Mouse (Mus musculus) layer of hippocampus, adult 9-11 months (tissue): ENCODE data around the gene Clstn1.

ENCODE experiments used
- DNase-seq: peaks from one replicate; pipeline ENCODE4 v3.0.0; 2022

Clstn1 gene

DNA sequence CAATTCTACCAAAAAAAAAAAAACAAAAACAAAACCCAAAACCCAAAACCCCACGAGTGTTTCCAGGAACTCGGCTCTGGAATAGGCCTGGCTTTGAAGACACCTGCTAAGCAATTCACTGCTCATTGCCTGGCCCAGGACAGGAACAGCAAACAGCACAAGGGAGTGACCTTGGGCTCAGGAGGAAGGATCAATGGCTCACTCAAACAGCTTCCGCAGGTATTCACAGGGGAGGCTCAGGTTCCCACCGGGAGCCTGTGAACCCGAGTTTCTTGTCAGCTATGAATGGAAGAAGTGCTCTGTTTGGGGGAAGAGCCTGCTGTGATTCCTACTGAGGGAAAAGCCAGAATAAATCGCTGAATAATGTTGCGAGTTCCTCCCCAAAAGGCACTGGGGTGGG lies 97.6 kb downstream of the Clstn1 start:
- no peak for DNase-seq

DNA sequence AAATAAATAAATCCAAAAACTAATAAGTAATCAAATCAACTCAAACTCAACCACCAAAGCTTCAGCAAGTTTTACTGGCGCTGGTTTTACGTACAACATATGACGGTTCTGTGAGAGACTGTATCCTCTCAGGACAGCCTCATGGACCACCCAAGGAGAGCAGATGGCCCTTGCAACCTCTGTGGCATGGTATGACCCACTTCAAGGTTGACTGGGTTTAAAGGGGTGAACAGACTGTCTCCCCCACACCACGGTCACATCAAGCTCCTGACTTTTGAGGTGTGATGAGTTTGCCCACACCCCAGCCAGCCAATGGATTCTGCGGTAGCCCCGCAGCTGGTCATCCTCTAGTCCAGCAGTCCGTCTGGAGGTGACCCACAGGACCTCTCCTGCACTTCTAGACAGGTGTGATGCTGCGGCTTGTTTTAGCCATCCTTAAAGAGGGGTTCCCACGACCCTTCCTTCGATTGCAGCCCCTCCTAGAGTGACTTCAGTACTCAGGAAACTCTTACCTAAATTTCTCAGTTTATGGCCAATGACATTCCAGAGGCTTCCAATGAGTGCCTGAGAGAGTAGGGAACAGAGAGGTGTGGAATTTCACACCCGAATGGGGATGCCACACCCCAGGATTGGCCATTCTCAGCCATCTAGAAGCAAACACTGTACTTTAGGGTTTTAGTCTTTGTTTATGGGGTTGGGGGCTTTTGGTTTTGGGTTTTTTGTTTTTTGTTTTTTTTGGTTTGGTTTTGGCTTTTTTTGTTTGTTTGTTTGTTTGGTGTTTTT lies 98.8 kb downstream of the Clstn1 start:
- no peak for DNase-seq

GRCm38 (mm10) chr4:149688861-149689260 lies 102.6 kb downstream of the Clstn1 start:
- DNase-seq, result no peak

GRCm38 (mm10) chr4:149689822-149690700 lies 103.8 kb downstream of the Clstn1 start:
- no peak for DNase-seq

DNA sequence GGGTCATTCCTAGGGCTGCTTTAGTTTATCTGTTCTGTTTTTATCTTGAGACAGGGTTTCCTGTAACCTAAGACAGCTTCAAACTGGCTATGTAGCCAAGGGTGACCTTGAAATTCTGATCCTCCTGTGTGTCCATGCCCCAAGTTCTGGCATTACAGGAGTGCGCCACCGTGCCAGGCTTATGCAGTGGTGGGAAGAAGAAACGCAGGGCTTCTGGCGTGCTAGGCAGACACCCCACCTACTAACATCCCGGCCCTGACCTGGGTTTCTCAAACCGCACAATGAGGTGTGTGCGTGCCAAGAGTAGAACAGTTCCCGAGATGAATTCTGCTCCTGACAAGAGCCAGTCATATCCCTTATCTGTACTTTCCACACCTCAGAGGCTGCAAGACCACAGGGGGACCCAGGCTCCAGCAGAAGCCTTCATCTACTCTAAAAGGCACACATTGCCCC lies 104.6 kb downstream of the Clstn1 start:
- no peak for DNase-seq

DNA sequence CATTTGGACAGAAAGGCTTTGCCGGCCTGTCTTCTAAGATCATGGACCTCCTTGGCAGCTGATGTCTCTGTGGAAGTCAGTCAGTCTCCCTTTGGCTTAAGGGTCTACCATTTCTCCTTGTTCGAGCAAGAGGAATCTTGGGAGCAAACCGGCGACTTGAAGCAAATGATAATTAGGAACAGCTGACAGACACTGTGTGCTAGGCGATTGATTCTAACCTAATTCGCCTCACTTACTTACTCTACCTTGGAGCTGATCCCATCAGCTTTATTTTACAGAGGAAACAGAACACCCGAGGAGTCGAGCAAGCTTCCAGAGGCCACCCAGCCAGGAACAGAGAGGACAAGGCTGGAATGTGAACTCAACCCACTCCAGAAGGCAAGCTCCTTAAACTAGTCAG lies 105.1 kb downstream of the Clstn1 start:
- no peak for DNase-seq

GRCm38 (mm10) chr4:149696189-149696971 lies 110.1 kb downstream of the Clstn1 start:
- no peak for DNase-seq

DNA sequence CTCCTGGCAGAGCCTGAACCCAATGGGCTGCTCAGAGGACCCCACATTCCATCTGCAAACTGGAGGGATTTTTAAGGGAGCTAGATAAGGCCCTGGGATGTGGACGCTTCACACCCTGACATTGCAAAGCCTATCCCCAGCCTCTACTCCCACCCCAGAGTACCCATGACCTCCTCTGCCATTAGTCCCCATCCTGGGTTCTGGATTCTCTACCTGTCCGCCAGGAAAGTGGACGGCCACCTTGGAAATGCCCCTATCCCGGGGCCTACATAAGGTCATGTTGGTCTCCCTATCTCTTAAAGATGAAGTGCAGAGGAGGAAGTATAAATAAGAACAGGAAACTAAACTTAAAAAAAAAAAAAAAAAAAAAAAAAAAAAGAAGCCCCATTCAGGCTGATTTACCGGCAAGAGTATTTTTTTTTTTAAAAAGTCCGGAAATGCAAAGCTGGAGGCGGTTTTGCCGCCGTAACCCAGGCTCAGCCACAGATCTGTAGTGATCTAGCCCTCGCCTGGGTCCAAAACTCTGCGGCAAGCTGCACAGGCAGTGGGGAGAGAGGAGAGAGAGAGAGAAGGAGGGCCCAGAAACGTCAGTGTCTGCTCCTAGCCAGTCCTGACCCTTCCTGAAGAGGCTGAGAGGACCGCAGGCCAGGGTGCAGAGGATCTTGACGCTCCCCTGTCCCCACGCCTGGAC lies 111.4 kb downstream of the Clstn1 start:
- DNase-seq, result no peak

DNA sequence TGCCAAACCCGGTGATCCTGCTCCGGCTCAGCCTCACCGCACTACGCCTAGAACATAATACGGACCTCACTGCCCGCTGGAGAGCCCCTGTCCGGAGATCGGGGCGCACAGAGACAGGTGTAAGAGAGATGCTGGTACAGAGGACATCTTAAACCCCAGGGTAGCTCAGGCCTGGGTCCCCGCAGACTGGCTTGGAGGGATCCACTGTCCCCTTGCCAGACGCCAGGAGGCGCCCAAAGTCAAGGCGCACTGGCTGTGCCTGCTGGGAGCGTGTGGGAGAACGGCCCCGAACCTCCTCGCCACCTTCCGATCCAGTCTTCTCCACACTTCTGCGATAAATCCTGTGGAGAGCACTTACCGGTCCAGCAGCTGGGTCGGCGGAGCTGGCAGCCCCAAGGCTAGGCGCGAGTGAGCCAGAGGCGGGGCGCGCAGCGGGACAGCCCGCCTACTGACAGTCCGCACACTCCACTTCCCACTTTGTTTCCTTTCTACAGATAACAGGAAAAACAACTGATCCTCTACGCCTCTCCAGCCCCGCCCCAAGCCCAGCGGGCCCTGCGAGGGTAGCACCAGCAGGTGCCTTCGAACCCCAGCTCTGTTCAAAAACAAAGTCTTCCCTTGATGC lies 112.0 kb downstream of the Clstn1 start:
- peak; percentile 40 for DNase-seq
